Mouse (Mus musculus): ENCODE data around the gene Fyb. TPM values are rescaled to one million over a fixed set of nuclear protein-coding genes. Genes with fewer than 3 reads are reported as not detected.

Gene Fyb
- total RNA-seq (2021): 10 to 100 TPM in 1 of 2 experiments, 1 to 10 TPM in 1; 5.9 to 12.9 TPM
- long read RNA-seq, experiment 1: 0 reads
- long read RNA-seq, experiment 2: 0 reads

GRCm38 (mm10) chr15:6522653-6523167, at the start of gene Fyb:
TSS of gene Fyb (plus strand) at chr15:6522853.
- no peak for DNase-seq (ENCODE audit: low spot score in 2 of 2)

- no peak for DNase-seq (ENCODE audit: low spot score in 2 of 2)
Measured at GRCm38 (mm10) chr15:6483561-6483960, 39.1 kb upstream of the Fyb start.

- DNase-seq (ENCODE audit: low spot score in 2 of 2): no peak
Measured at GRCm38 (mm10) chr15:6492386-6492785, 30.3 kb upstream of the Fyb start.

GRCm38 (mm10) chr15:6498396-6499070, 24.1 kb upstream of the Fyb start:
- no peak for DNase-seq (ENCODE audit: low spot score in 2 of 2)

GRCm38 (mm10) chr15:6500787-6501186, 21.9 kb upstream of the Fyb start:
- DNase-seq (ENCODE audit: low spot score in 2 of 2): no peak

- DNase-seq (ENCODE audit: low spot score in 2 of 2): no peak
Measured at GRCm38 (mm10) chr15:6517525-6517924, 5.1 kb upstream of the Fyb start.

- no peak for DNase-seq (ENCODE audit: low spot score in 2 of 2)
Measured at GRCm38 (mm10) chr15:6519417-6520255, 3.0 kb upstream of the Fyb start.

GRCm38 (mm10) chr15:6520505-6521155, 2.0 kb upstream of the Fyb start:
- no peak for DNase-seq (ENCODE audit: low spot score in 2 of 2)

GRCm38 (mm10) chr15:6524801-6525200, 2.1 kb downstream of the Fyb start:
- no peak for DNase-seq (ENCODE audit: low spot score in 2 of 2)

GRCm38 (mm10) chr15:6525386-6525785, 2.7 kb downstream of the Fyb start:
- no peak for DNase-seq (ENCODE audit: low spot score in 2 of 2)

GRCm38 (mm10) chr15:6533858-6534343, 11.2 kb downstream of the Fyb start:
- no peak for DNase-seq (ENCODE audit: low spot score in 2 of 2)

- no peak for DNase-seq (ENCODE audit: low spot score in 2 of 2)
Measured at GRCm38 (mm10) chr15:6534592-6534991, 11.9 kb downstream of the Fyb start.

GRCm38 (mm10) chr15:6539639-6540338, 17.1 kb downstream of the Fyb start:
- DNase-seq (ENCODE audit: low spot score in 2 of 2): no peak

GRCm38 (mm10) chr15:6548911-6549310, 26.3 kb downstream of the Fyb start:
- no peak for DNase-seq (ENCODE audit: low spot score in 2 of 2)

- no peak for DNase-seq (ENCODE audit: low spot score in 2 of 2)
Measured at GRCm38 (mm10) chr15:6551875-6552274, 29.2 kb downstream of the Fyb start.

GRCm38 (mm10) chr15:6554742-6555141, 32.1 kb downstream of the Fyb start:
- DNase-seq (ENCODE audit: low spot score in 2 of 2): no peak

GRCm38 (mm10) chr15:6555536-6555935, 32.9 kb downstream of the Fyb start:
- DNase-seq (ENCODE audit: low spot score in 2 of 2): no peak

GRCm38 (mm10) chr15:6556272-6556671, 33.6 kb downstream of the Fyb start:
- no peak for DNase-seq (ENCODE audit: low spot score in 2 of 2)

GRCm38 (mm10) chr15:6556911-6557310, 34.3 kb downstream of the Fyb start:
- no peak for DNase-seq (ENCODE audit: low spot score in 2 of 2)

- DNase-seq (ENCODE audit: low spot score in 2 of 2): no peak
Measured at GRCm38 (mm10) chr15:6557552-6557951, 34.9 kb downstream of the Fyb start.

- DNase-seq (ENCODE audit: low spot score in 2 of 2): no peak
Measured at GRCm38 (mm10) chr15:6559188-6559587, 36.5 kb downstream of the Fyb start.
